Mouse (Mus musculus) telencephalon, adult 2 months (tissue): Measurements from ENCODE around the gene Gm11096.

Source experiments
- DNase-seq: peaks from one replicate; pipeline ENCODE4 v3.0.0-alpha.2; 2011; ENCODE audit warnings: low read depth, low spot score

Gene Gm11096

GRCm38 (mm10) chr17:81441463-81441862 lies at the start of gene Gm11096:
Gene Gm11096 (plus strand): TSS chr17:81441763.
- DNase-seq: no peak

DNA sequence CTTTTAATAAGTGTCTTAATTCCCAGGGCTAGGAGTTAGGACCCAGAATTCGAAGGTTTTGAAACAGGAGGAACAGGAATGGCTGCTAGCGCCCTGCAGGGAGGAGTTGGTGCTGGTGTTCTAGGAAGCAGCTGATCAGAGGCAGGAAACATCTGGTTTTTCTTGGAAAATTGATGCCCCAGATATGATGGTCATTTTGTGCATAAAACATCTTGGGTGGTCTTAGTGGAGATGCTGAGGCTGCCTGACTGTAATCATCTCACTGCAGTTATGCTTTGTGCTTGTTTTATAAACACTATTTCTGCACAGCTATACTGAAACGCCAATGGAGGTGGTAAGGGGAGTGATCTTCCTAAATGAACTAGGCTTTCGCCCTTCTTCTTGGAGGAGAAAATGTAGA lies 48.5 kb upstream of the Gm11096 start:
- no peak for DNase-seq

- DNase-seq: no peak
These were observed 47.4 kb upstream of the Gm11096 start for GRCm38 (mm10) chr17:81394124-81394523.

- DNase-seq: no peak
These were observed 44.1 kb upstream of the Gm11096 start for GRCm38 (mm10) chr17:81397434-81397833.

- DNase-seq: no peak
These were observed 41.2 kb upstream of the Gm11096 start for GRCm38 (mm10) chr17:81400377-81400776.

DNA sequence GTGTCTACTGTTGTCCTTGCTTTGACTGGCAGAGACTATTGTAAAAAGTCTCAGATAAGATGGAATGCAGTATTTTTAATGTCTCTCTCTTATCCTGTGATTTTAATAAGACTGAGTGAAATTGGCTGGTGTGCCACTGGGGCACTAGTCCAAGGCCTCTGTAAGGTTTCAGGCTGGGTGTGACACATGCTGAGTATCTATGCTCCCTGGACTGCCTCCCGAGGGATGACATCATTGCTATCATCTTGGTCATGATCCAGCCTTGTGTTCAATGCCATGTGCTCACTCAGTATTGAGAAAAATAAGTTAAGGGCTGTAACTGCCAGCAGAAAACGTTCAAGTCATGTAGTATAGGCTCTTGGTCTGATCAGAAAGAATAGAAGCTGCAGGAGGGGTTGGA lies 38.9 kb upstream of the Gm11096 start:
- peak; percentile 63 for DNase-seq

DNA sequence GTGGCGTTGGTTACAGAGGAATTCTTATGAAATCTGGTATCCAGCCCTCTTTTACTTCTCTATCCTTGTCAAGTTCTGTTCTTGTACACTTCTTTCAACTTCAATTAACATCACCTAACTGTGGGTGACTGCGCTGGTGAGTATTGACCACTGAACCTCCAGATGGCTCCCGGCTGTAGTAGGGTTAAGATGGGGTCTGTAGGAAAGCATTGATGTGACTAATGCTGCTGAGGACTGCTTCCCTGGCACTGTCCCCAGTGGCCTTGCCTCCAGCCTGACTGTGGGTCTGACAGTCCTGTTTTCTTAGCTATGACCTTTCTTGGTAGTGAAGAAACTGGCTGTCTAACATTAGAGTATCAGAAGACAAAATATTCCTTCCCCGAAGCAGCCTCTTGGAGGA lies 38.4 kb upstream of the Gm11096 start:
- no peak for DNase-seq

DNA sequence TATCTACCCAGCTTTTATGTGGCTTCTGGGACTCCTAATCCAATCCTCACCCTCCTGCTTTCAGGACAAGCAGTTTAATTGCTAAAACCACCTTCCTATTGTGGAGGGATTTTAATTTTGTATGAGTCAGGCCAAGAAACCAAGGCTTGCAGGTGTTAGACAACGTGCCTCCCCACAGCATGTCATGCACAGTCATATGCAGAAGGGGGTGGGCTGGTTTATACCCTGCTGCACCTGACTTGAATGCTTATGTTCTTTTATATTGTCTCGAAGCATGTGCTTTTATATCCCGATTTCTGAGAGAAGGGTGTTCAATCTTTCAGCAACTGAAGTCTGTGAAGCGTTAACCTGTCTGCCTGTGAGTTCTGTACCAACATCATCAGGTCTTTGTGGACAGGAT lies 37.3 kb upstream of the Gm11096 start:
- DNase-seq: no peak

- DNase-seq: no peak
These were observed 28.8 kb upstream of the Gm11096 start for GRCm38 (mm10) chr17:81412736-81413135.

DNA sequence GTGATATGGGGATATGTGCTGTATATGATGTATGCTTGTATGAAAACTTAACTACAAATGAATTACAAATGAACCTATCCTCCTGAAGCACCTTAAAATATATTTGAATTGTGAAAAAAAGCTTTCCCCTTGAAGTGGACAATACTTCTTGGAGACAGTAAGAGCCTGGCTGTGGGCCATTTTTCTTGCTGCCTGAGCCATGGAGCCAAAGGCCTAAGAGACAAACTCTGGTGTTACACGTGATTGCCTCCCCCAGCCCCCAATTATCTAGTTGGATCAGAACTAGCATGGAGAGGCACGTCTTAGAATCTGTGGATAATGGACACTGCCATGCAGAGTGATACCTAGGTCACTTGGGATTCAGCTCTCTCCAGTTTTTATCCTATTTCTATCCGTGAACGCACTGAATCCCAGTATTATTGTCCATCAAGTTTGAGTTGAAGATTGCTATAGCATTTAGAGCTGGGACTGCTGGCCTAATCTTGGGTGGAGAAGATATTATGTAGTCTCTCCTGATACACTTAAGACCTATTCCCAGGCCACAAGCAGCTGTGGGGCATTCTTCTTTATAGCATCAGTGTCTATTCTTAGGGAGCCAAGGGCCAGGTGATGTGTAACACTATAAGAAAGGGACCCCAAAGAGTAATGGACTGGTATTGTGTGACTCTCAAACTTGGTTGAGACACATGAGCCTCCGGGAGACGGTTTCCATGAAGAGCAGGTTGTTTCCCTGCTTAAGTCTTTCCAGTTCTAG lies 25.0 kb upstream of the Gm11096 start:
- DNase-seq: no peak

DNA sequence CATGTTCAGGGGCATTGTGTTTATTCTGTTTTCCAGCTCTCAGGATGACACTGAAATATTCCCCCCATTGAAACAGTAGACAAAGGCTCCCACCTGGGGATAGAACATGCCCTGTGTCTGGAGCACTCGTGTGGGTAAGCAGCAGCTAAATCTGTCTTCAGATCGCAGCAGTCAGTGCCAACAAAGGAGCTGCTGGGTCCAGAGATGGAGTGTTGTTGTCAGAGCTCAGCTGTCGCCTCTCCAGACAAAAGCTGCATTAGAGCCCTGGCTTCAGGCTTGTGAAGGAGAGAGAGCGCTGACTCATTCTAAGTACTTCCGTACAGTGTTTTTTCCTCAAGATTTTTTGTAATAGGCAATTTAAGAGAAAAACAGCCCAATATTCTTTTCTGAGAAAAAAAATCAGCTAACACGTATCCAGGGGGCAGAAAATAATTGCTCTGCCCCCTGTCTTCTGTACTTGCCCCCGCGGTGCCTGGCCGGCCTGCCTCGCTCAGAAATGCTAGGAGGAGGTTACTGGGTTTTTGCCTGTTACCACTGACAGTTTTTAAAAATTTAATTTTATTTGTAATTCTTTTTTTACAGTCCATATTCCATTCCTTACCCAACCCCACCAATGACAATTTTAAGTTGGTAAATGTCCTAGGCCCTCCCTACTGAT lies 21.6 kb upstream of the Gm11096 start:
- DNase-seq: peak; percentile 81

GRCm38 (mm10) chr17:81424256-81424912 lies 17.2 kb upstream of the Gm11096 start:
- DNase-seq: no peak

DNA sequence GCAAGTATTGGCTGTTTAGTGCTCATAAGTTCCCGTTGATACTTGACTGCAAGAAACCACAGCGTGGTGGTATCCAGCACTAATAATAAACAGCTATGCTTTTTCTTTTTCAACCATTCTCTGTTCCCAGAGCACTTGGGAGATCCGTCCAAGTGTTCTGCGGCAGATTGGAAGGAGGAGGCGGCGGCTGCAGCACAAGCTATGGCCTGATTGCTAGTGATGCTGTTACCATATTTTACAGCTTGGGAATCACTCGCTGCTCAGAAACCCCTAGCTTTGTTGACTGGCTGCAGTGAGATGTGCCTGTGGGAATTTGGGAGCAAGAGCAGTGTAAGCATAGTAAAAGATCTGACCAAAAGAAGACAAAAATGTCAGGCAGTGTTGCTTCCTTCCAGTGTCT lies 14.3 kb upstream of the Gm11096 start:
- DNase-seq: peak; percentile 75

DNA sequence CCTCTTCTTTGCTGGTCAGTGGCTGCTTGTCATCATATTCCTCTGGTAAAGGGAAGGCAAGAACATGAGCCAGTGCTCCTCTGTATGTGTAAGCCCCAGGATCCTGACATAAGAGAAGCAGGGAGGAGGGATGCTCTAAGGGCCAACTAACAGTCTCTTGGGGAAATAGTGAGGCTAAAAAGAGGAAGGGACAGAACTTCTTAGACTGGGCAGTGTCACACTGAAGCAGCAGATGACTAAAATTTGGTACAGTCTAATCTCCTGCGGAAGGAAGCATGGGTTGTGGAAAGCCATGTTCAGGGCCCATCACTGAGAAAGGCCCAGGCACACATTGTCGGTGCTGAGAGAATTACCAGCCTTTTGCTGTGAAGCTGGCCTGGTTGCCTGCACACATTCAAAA lies 8.8 kb upstream of the Gm11096 start:
- DNase-seq: no peak

- DNase-seq: no peak
These were observed 8.4 kb upstream of the Gm11096 start for GRCm38 (mm10) chr17:81433148-81433547.

GRCm38 (mm10) chr17:81455269-81455668 lies 13.7 kb downstream of the Gm11096 start:
- DNase-seq: no peak

GRCm38 (mm10) chr17:81455977-81456376 lies 14.4 kb downstream of the Gm11096 start:
- DNase-seq: no peak

GRCm38 (mm10) chr17:81459379-81459778 lies 17.8 kb downstream of the Gm11096 start:
- no peak for DNase-seq

DNA sequence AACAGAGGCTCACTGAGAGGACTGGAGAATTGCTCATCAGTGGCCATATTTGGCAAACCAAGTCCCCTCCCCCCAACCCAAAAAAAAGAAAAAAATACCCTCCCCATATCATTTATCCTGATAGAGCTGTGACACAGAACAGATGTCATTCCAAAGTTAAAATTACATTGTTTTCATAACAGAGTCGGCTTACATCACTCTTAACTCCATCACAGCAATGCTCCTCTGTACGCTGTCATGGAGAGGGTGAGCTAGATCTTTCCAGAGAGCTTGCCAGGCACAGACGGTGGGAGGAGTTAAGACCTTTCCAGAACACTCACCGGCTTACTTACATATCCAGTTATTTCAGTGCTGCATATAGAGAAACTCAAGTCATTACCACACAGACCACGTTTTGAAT lies 27.4 kb downstream of the Gm11096 start:
- DNase-seq: no peak

GRCm38 (mm10) chr17:81473363-81473762 lies 31.8 kb downstream of the Gm11096 start:
- DNase-seq: no peak

- no peak for DNase-seq
These were observed 35.9 kb downstream of the Gm11096 start for GRCm38 (mm10) chr17:81477420-81477819.

- DNase-seq: no peak
These were observed 38.2 kb downstream of the Gm11096 start for GRCm38 (mm10) chr17:81479807-81480206.
